Mouse (Mus musculus): ENCODE measurements around the gene Rims3. TPM values are rescaled to one million over a fixed set of nuclear protein-coding genes. Genes with fewer than 3 reads are reported as not detected.
A peak's percentile ranks its signal among the peaks of the same experiment; 100 is the strongest.

The Rims3 gene
- polyA plus RNA-seq (2015; fragmentation: Nextera tagmentation; extraction: Ambion mirVana) = 4.3 and 6.8 TPM in 2 replicates

- peak within 1 kb of the TSS; percentile 89 for H3K4me2 ChIP-seq
- ATAC-seq = peak; percentile 82
- WGBS = 2% methylated on average over 62 of the region's 68 CpGs
Measured at GRCm38 (mm10) chr4:120854588-120855319, at the start of gene Rims3. Gene Rims3, plus strand, starts transcription at chr4:120854816.

GRCm38 (mm10) chr4:120805816-120806215 is 48.8 kb upstream of the Rims3 start:
- H3K4me1 ChIP-seq = 0 out of 2 replicates have a peak, but pooled peaks cover 6% of the 10 kb centered on the region
- no peaks in the 10 kb centered on the region for H3K9me3 ChIP-seq (replicated peaks)
- H3K4me2 ChIP-seq = no peak overlapping the region
- no peaks in the 10 kb centered on the region for H3K36me3 ChIP-seq (ENCODE audit: poor library complexity, severe bottlenecking)
- no peak overlapping the region for H3K27ac ChIP-seq
- H3K9ac ChIP-seq = no peak overlapping the region
- H3K27me3 ChIP-seq = no peaks in the 10 kb centered on the region
- no peak for ATAC-seq
- H3K4me3 ChIP-seq = no peak overlapping the region

More at GRCm38 (mm10) chr4:120854588-120855319, at the start of gene Rims3:
- peak within 1 kb of the TSS; percentile 63 for H3K4me3 ChIP-seq
- H3K9me3 ChIP-seq (replicated peaks) = 0 out of 2 replicates have a peak, but pooled peaks cover 3% of the 10 kb centered on the region
- no peak within 1 kb of the TSS for H3K27ac ChIP-seq
- H3K36me3 ChIP-seq (ENCODE audit: poor library complexity, severe bottlenecking) = no peaks in the 10 kb centered on the region
- peaks cover 12% of the 10 kb centered on the region; the same call in 1 of the 2 replicates for H3K27me3 ChIP-seq
- H3K4me1 ChIP-seq = peaks cover 19% of the 10 kb centered on the region
- H3K9ac ChIP-seq = peak within 1 kb of the TSS; percentile 81

GRCm38 (mm10) chr4:120813762-120814161 is 40.9 kb upstream of the Rims3 start:
- no peak for ATAC-seq
- no peaks in the 10 kb centered on the region for H3K9me3 ChIP-seq (replicated peaks)
- no peak overlapping the region for H3K27ac ChIP-seq
- peak overlapping the region; percentile 53 for H3K4me3 ChIP-seq
- H3K4me2 ChIP-seq = peak overlapping the region; percentile 68
- WGBS = 0% methylated on average over 1 of the region's 1 CpGs
- H3K27me3 ChIP-seq = no peaks in the 10 kb centered on the region
- peak overlapping the region; percentile 66 for H3K9ac ChIP-seq
- peaks cover 48% of the 10 kb centered on the region for H3K4me1 ChIP-seq
- H3K36me3 ChIP-seq (ENCODE audit: poor library complexity, severe bottlenecking) = no peaks in the 10 kb centered on the region

GRCm38 (mm10) chr4:120814171-120814570 is 40.4 kb upstream of the Rims3 start:
- no peaks in the 10 kb centered on the region for H3K36me3 ChIP-seq (ENCODE audit: poor library complexity, severe bottlenecking)
- no peak overlapping the region for H3K27ac ChIP-seq
- H3K9me3 ChIP-seq (replicated peaks) = no peaks in the 10 kb centered on the region
- ATAC-seq = no peak
- peak overlapping the region; percentile 68 for H3K4me2 ChIP-seq
- WGBS = 37% methylated on average over 4 of the region's 4 CpGs
- H3K9ac ChIP-seq = peak overlapping the region; percentile 66
- peak overlapping the region; percentile 53 for H3K4me3 ChIP-seq
- H3K27me3 ChIP-seq = no peaks in the 10 kb centered on the region
- H3K4me1 ChIP-seq = peaks cover 48% of the 10 kb centered on the region

GRCm38 (mm10) chr4:120815163-120815562 is 39.5 kb upstream of the Rims3 start:
- H3K27me3 ChIP-seq = no peaks in the 10 kb centered on the region
- H3K4me2 ChIP-seq = peak overlapping the region; percentile 68
- H3K4me1 ChIP-seq = peaks cover 42% of the 10 kb centered on the region
- peak overlapping the region; percentile 53 for H3K4me3 ChIP-seq
- peak overlapping the region; percentile 44; the same call in 1 of the 2 replicates for H3K27ac ChIP-seq
- H3K36me3 ChIP-seq (ENCODE audit: poor library complexity, severe bottlenecking) = no peaks in the 10 kb centered on the region
- 9% methylated on average over 4 of the region's 4 CpGs for WGBS
- peak overlapping the region; percentile 66 for H3K9ac ChIP-seq
- 0 out of 2 replicates have a peak, but pooled peaks have one; percentile 16 for ATAC-seq
- H3K9me3 ChIP-seq (replicated peaks) = no peaks in the 10 kb centered on the region

GRCm38 (mm10) chr4:120815622-120816334 is 38.8 kb upstream of the Rims3 start:
- Histone ChIP-seq H3K9ac (peak overlapping the region; percentile 66), H3K27me3 (no peaks in the 10 kb centered on the region), H3K4me1 (peaks cover 42% of the 10 kb centered on the region), H3K27ac (peak overlapping the region; percentile 44; the same call in 1 of the 2 replicates), H3K4me2 (peak overlapping the region; percentile 68), H3K36me3 (ENCODE audit: poor library complexity, severe bottlenecking) (no peaks in the 10 kb centered on the region), H3K4me3 (peak overlapping the region; percentile 53), H3K9me3 (replicated peaks) (no peaks in the 10 kb centered on the region)
- WGBS = 7% methylated on average over 10 of the region's 10 CpGs
- peak; percentile 100 for ATAC-seq

GRCm38 (mm10) chr4:120817002-120817774 is 37.4 kb upstream of the Rims3 start:
- Histone ChIP-seq H3K27ac (no peak overlapping the region), H3K9ac (no peak overlapping the region), H3K4me2 (no peak overlapping the region), H3K36me3 (ENCODE audit: poor library complexity, severe bottlenecking) (no peaks in the 10 kb centered on the region), H3K9me3 (replicated peaks) (no peaks in the 10 kb centered on the region), H3K4me1 (peaks cover 42% of the 10 kb centered on the region), H3K27me3 (no peaks in the 10 kb centered on the region), H3K4me3 (no peak overlapping the region)
- WGBS = 23% methylated on average over 3 of the region's 3 CpGs
- ATAC-seq = no peak

- ATAC-seq = no peak
- H3K9me3 ChIP-seq (replicated peaks) = no peaks in the 10 kb centered on the region
- H3K36me3 ChIP-seq (ENCODE audit: poor library complexity, severe bottlenecking) = no peaks in the 10 kb centered on the region
- no peak overlapping the region for H3K4me3 ChIP-seq
- H3K9ac ChIP-seq = no peak overlapping the region
- 82% methylated on average over 2 of the region's 2 CpGs for WGBS
- no peak overlapping the region for H3K4me2 ChIP-seq
- no peaks in the 10 kb centered on the region for H3K27me3 ChIP-seq
- no peak overlapping the region for H3K27ac ChIP-seq
- H3K4me1 ChIP-seq = peaks cover 39% of the 10 kb centered on the region
Measured at GRCm38 (mm10) chr4:120817951-120818350, 36.7 kb upstream of the Rims3 start.

- H3K4me3 ChIP-seq = no peak overlapping the region
- no peaks in the 10 kb centered on the region for H3K27me3 ChIP-seq
- no peaks in the 10 kb centered on the region for H3K9me3 ChIP-seq (replicated peaks)
- no peak overlapping the region for H3K27ac ChIP-seq
- H3K36me3 ChIP-seq (ENCODE audit: poor library complexity, severe bottlenecking) = no peaks in the 10 kb centered on the region
- no peak overlapping the region for H3K9ac ChIP-seq
- no peak for ATAC-seq
- 84% methylated on average over 1 of the region's 1 CpGs for WGBS
- H3K4me2 ChIP-seq = no peak overlapping the region
- peaks cover 40% of the 10 kb centered on the region for H3K4me1 ChIP-seq
Measured at GRCm38 (mm10) chr4:120819296-120819695, 35.3 kb upstream of the Rims3 start.

GRCm38 (mm10) chr4:120819871-120820270 is 34.7 kb upstream of the Rims3 start:
- H3K4me2 ChIP-seq = no peak overlapping the region
- H3K4me3 ChIP-seq = no peak overlapping the region
- H3K27ac ChIP-seq = no peak overlapping the region
- H3K4me1 ChIP-seq = peaks cover 38% of the 10 kb centered on the region
- no peaks in the 10 kb centered on the region for H3K36me3 ChIP-seq (ENCODE audit: poor library complexity, severe bottlenecking)
- H3K27me3 ChIP-seq = no peaks in the 10 kb centered on the region
- WGBS = 91% methylated on average over 2 of the region's 2 CpGs
- no peak overlapping the region for H3K9ac ChIP-seq
- ATAC-seq = no peak
- no peaks in the 10 kb centered on the region for H3K9me3 ChIP-seq (replicated peaks)

GRCm38 (mm10) chr4:120822191-120822911 is 32.3 kb upstream of the Rims3 start:
- H3K4me1 ChIP-seq = peaks cover 27% of the 10 kb centered on the region
- no peaks in the 10 kb centered on the region for H3K9me3 ChIP-seq (replicated peaks)
- no peak overlapping the region for H3K4me2 ChIP-seq
- H3K9ac ChIP-seq = no peak overlapping the region
- H3K27ac ChIP-seq = no peak overlapping the region
- no peaks in the 10 kb centered on the region for H3K27me3 ChIP-seq
- H3K4me3 ChIP-seq = no peak overlapping the region
- 91% methylated on average over 2 of the region's 2 CpGs for WGBS
- no peaks in the 10 kb centered on the region for H3K36me3 ChIP-seq (ENCODE audit: poor library complexity, severe bottlenecking)
- no peak for ATAC-seq

Measured in forebrain, embryonic 13.5 days (tissue).